Mouse (Mus musculus) layer of hippocampus, adult 6 months (tissue): ENCODE results near the gene Eif6. TPM values are rescaled to one million over a fixed set of nuclear protein-coding genes. Genes with fewer than 3 reads are reported as not detected.

Source experiments
- long read RNA-seq, 2 experiments: library from polyadenylated mRNA; unstranded; transcript quantifications; one replicate each; pipeline ENCODE4 v2.0.0; 2019 to 2020
- polyA plus RNA-seq: library from polyadenylated mRNA; unstranded; fragments of <200 nt; fragmentation: Nextera tagmentation; gene quantifications from 2 replicates; pipeline ENCODE4 v1.2.3, GENCODE M21; 2021

Gene Eif6
- polyA plus RNA-seq = 103 and 105 TPM in 2 replicates
- long read RNA-seq, experiment 1, transcript Eif6-201 (6 exons, 1,500 nt) = major isoform, 136 of 159 reads
- long read RNA-seq, experiment 1, partial matches to known transcripts = 17 of 159 reads
- long read RNA-seq, experiment 1, other reads (novel, unspliced or antisense) = 6 of 159 reads
- long read RNA-seq, experiment 2, transcript Eif6-201 (6 exons, 1,500 nt) = major isoform, 240 of 259 reads
- long read RNA-seq, experiment 2, transcript Eif6-202 (2 exons, 1,382 nt) = minor isoform, 7 of 259 reads
- long read RNA-seq, experiment 2, partial matches to known transcripts = 6 of 259 reads
- long read RNA-seq, experiment 2, other reads (novel, unspliced or antisense) = 6 of 259 reads

GRCm38 (mm10) chr2:155826630-155827424 lies at the start of gene Eif6:
Gene Eif6 (minus strand): TSS chr2:155826925.

GRCm38 (mm10) chr2:155834732-155835131 lies 8.0 kb upstream of the Eif6 start, which contains the start of gene Fam83c:
Gene Fam83c (minus strand): TSS chr2:155834854.

GRCm38 (mm10) chr2:155819392-155819448 lies 7.5 kb downstream of the Eif6 start, which contains the start of gene BC029722:
Gene BC029722 (minus strand): TSS chr2:155819426.

GRCm38 (mm10) chr2:155774927-155775684 lies 51.6 kb downstream of the Eif6 start, which contains the start of gene Mmp24:
Gene Mmp24 (plus strand): TSS chr2:155775342.

Other genes with a start within 250 kb of the Eif6 start
- 13.4 and 16.8 TPM in 2 replicates for gene Gss, start 234.1 kb downstream of the Eif6 start, polyA plus RNA-seq
- gene Myh7b, start 215.7 kb downstream of the Eif6 start, polyA plus RNA-seq = 0.83 and 1.4 TPM in 2 replicates
- gene Trpc4ap, start 134.5 kb downstream of the Eif6 start, polyA plus RNA-seq = 69.8 and 77.9 TPM in 2 replicates
- 25.6 and 26.2 TPM in 2 replicates for gene Edem2, start 97.5 kb downstream of the Eif6 start, polyA plus RNA-seq
- not detected in 2 replicates for gene Gm17581, start 91.1 kb downstream of the Eif6 start, polyA plus RNA-seq
- 0.56 and 0.78 TPM in 2 replicates for gene Procr, start 75.8 kb downstream of the Eif6 start, polyA plus RNA-seq
- 2.3 and 2.6 TPM in 2 replicates for gene Mmp24, start 51.6 kb downstream of the Eif6 start, polyA plus RNA-seq
- gene BC029722, start 7.5 kb downstream of the Eif6 start, polyA plus RNA-seq = 105 and 107 TPM in 2 replicates
- 0.04 TPM in 1 of 2 replicates, not detected in the other for gene Fam83c, start 7.9 kb upstream of the Eif6 start, polyA plus RNA-seq
- 68.7 and 69.3 TPM in 2 replicates for gene Uqcc1, start 103.4 kb upstream of the Eif6 start, polyA plus RNA-seq
- gene Gm15557, start 113.8 kb upstream of the Eif6 start, polyA plus RNA-seq = not detected in 2 replicates
- gene Gdf5, start 118.4 kb upstream of the Eif6 start, polyA plus RNA-seq = 0.09 and 0.51 TPM in 2 replicates
- gene Cep250, start 129.5 kb upstream of the Eif6 start, polyA plus RNA-seq = 4.6 and 4.7 TPM in 2 replicates
- 0.35 and 0.45 TPM in 2 replicates for gene 6430550D23Rik, start 181.1 kb upstream of the Eif6 start, polyA plus RNA-seq
- gene Ergic3, start 181.1 kb upstream of the Eif6 start, polyA plus RNA-seq = 459 and 479 TPM in 2 replicates
- not detected in 2 replicates for gene Fer1l4, start 226.0 kb upstream of the Eif6 start, polyA plus RNA-seq
- gene Spag4, start 238.2 kb upstream of the Eif6 start, polyA plus RNA-seq = 2.9 and 3.6 TPM in 2 replicates